ENCODE assay signal across 20 mouse cellular contexts in genomic region chr3:145167766-145168165, GRCm38 (mm10). TPM values are rescaled to one million over a fixed set of nuclear protein-coding genes. Genes with fewer than 3 reads are reported as not detected.
DNase-seq lines count a peak whose midpoint lies in the region; ATAC-seq and TF ChIP-seq lines count a peak whose summit lies in the region.
"Had no signal": no experiment of that assay in that cellular context is flagged by ENCODE, and none has a peak within 500 bp of the region (broad histone marks: within the 10 kb centered on the region; RNA-seq: fewer than 3 reads in every experiment).

No protein-coding gene starts in this region.

- peak; percentile 33 for DNase-seq in adrenal gland, adult 2 months
- no peak for DNase-seq in adrenal gland, postnatal 4 days (ENCODE audit: low spot score in 2 of 2)
- peak; percentile 5 for DNase-seq in lung, postnatal 0 days (ENCODE audit: low spot score)
- DNase-seq in lung, adult 18-20 months, result no peak
- DNase-seq in right cerebral cortex, adult 2 months (ENCODE audit: low spot score in 2 of 2), result peak; percentile 34 to 40
- DNase-seq in right cerebral cortex, postnatal 14 days, result no peak
- no peak for DNase-seq in hindbrain, embryonic 10.5 days (ENCODE audit: low spot score)
- DNase-seq: cerebellum, adult 11-12 months; cerebellum, postnatal 36 days; heart, postnatal 4 days; kidney, adult 2 months; kidney, postnatal 25 days; liver; thymus, postnatal 25 days had no signal

- no peak overlapping the region for H3K9ac ChIP-seq in lung, postnatal 0 days (replicated peaks; ENCODE audit: low read depth)
- H3K9ac ChIP-seq: forebrain, embryonic 13.5 days; neural tube, embryonic 13.5 days; stomach, embryonic 15.5 days had no signal

- no peak for TF ChIP-seq EP300 in lung, postnatal 0 days (IDR thresholded peaks at IDR 0.05)

- H3K27ac ChIP-seq in lung, postnatal 0 days (ENCODE audit: low read length), result no peak overlapping the region
- H3K27ac ChIP-seq in hindbrain, embryonic 10.5 days, result no peak overlapping the region
- H3K27ac ChIP-seq: forebrain, embryonic 13.5 days; hindbrain, postnatal 0 days; neural tube, embryonic 13.5 days; stomach, embryonic 15.5 days had no signal

- no peak overlapping the region for H3K4me3 ChIP-seq in lung, postnatal 0 days (ENCODE audit: low read depth, low read length)
- no peak overlapping the region for H3K4me3 ChIP-seq in hindbrain, embryonic 10.5 days
- H3K4me3 ChIP-seq: forebrain, embryonic 13.5 days; megakaryocyte, embryonic 14.5 days; neural tube, embryonic 13.5 days; stomach, embryonic 15.5 days had no signal

- no peaks in the 10 kb centered on the region for H3K9me3 ChIP-seq in lung, postnatal 0 days (ENCODE audit: low read length)
- no peaks in the 10 kb centered on the region for H3K9me3 ChIP-seq in hindbrain, embryonic 10.5 days
- H3K9me3 ChIP-seq: forebrain, embryonic 13.5 days; megakaryocyte, embryonic 14.5 days; neural tube, embryonic 13.5 days; stomach, embryonic 15.5 days had no signal

- no peaks in the 10 kb centered on the region for H3K27me3 ChIP-seq in lung, postnatal 0 days (replicated peaks; ENCODE audit: insufficient read depth, low read length)
- no peaks in the 10 kb centered on the region for H3K27me3 ChIP-seq in hindbrain, embryonic 10.5 days (ENCODE audit: insufficient read depth, poor library complexity, severe bottlenecking)
- H3K27me3 ChIP-seq: forebrain, embryonic 13.5 days; megakaryocyte, embryonic 14.5 days; neural tube, embryonic 13.5 days; stomach, embryonic 15.5 days had no signal

- WGBS in lung, postnatal 0 days, result 51% methylated on average over 5 of the region's 5 CpGs
- WGBS in hindbrain, embryonic 10.5 days, result 85% methylated on average over 5 of the region's 5 CpGs

- H3K4me2 ChIP-seq in lung, postnatal 0 days (replicated peaks; ENCODE audit: low read depth, low read length), result no peak overlapping the region
- H3K4me2 ChIP-seq: forebrain, embryonic 13.5 days; neural tube, embryonic 13.5 days; stomach, embryonic 15.5 days had no signal

- H3K36me3 ChIP-seq in lung, postnatal 0 days (ENCODE audit: insufficient read depth, low read length), result no peaks in the 10 kb centered on the region
- no peaks in the 10 kb centered on the region for H3K36me3 ChIP-seq in hindbrain, embryonic 10.5 days
- H3K36me3 ChIP-seq: neural tube, embryonic 13.5 days; stomach, embryonic 15.5 days had no signal

- no peak for ATAC-seq in lung, postnatal 0 days
- no peak for ATAC-seq in granulocyte monocyte progenitor cell, adult 5-6 weeks (replicated peaks; ENCODE audit: poor library complexity, severe bottlenecking)
- ATAC-seq: forebrain, embryonic 13.5 days; hindbrain, postnatal 0 days had no signal

- TF ChIP-seq CTCF in lung, postnatal 0 days (IDR thresholded peaks at IDR 0.05), result no peak

- H3K4me1 ChIP-seq in lung, postnatal 0 days (ENCODE audit: insufficient read depth, low read depth, low read length), result no peaks in the 10 kb centered on the region
- H3K4me1 ChIP-seq in hindbrain, embryonic 10.5 days (replicated peaks), result no peaks in the 10 kb centered on the region
- H3K4me1 ChIP-seq: forebrain, embryonic 13.5 days; neural tube, embryonic 13.5 days; stomach, embryonic 15.5 days had no signal

RNA-seq across cellular contexts. Expression of gene Odf2l, which starts 49.4 kb away (rescaled TPM):
- 10 to 100 TPM; 17.0 to 18.2 TPM for total RNA-seq in adrenal gland, adult 2 months (2021)
- polyA plus RNA-seq in adrenal gland, adult 2 months (2012; rRNA removed), result 1.2 and 2.0 TPM in 2 replicates
- 10 to 100 TPM; 29.7 to 35.5 TPM for total RNA-seq in adrenal gland, postnatal 4 days (2021)
- 8.6 and 10.1 TPM in 2 replicates for polyA plus RNA-seq in lung, postnatal 0 days (2015; fragmentation: Nextera tagmentation; extraction: Ambion mirVana)
- 15.6 and 34.5 TPM in 2 replicates for total RNA-seq in granulocyte monocyte progenitor cell, adult 5-6 weeks (2014; fragmentation: Nextera tagmentation)
- total RNA-seq in granulocyte monocyte progenitor cell, adult 5-6 weeks (2017), result 28.5 and 43.0 TPM in 2 replicates
- 17.8 and 20.1 TPM in 2 replicates for polyA plus RNA-seq in hindbrain, embryonic 10.5 days (2016; fragmentation: Nextera tagmentation; extraction: Ambion mirVana)

Comparison
In these comparisons a context has a peak if more than half of its experiments do, and no peak if none do; other contexts are left out.
1. DNase-seq: peak in adrenal gland, adult 2 months (single experiment), lung, postnatal 0 days (single experiment) and right cerebral cortex, adult 2 months (2 of 2); none in adrenal gland, postnatal 4 days (0 of 2), lung, adult 18-20 months (0 of 2), right cerebral cortex, postnatal 14 days (single experiment) and hindbrain, embryonic 10.5 days (single experiment).